Mouse (Mus musculus) CH12.LX (cell line): ENCODE data around the gene Crocc. TPM values are rescaled to one million over a fixed set of nuclear protein-coding genes. Genes with fewer than 3 reads are reported as not detected.

Source experiments
- DNase-seq: peaks from one replicate; pipeline ENCODE4 v3.0.0-alpha.2; 2013; ENCODE audit errors: extremely low read depth
- H3K27ac ChIP-seq: 2 replicates; pipeline ENCODE4 v1.5.1; 2012; ENCODE audit warnings: low read depth, mild to moderate bottlenecking, control low read depth, moderate library complexity; ENCODE audit not compliant: insufficient read depth
- H3K27me3 ChIP-seq: replicated peaks from 2 replicates; pipeline ENCODE3; 2012; ENCODE audit warnings: inconsistent platforms
- H3K36me3 ChIP-seq, 2 experiments: replicated peaks in 1 of 2; 2 replicates each; pipeline versions ENCODE3 to v1.6.1; 2012; ENCODE audit warnings: inconsistent platforms in 1 of 2, low read length in 1 of 2, mild to moderate bottlenecking in 1 of 2, mixed read lengths in 1 of 2, moderate library complexity in 1 of 2; ENCODE audit not compliant: control insufficient read depth in 1 of 2, insufficient read depth in 1 of 2
- H3K4me1 ChIP-seq, 2 experiments: 2 replicates each; pipeline ENCODE4 v1.6.1; 2012; ENCODE audit warnings: inconsistent platforms in 1 of 2, moderate library complexity in 1 of 2; ENCODE audit not compliant: insufficient read depth in 2 of 2, control insufficient read depth in 1 of 2
- H3K4me2 ChIP-seq: 2 replicates; pipeline ENCODE4 v1.6.1; 2012; ENCODE audit warnings: low read depth, mild to moderate bottlenecking, control low read depth; ENCODE audit not compliant: poor library complexity, insufficient read depth, severe bottlenecking
- H3K4me3 ChIP-seq, 3 experiments: fragments of 150-350 bp in 1 of 3; sonication (generic) in 1 of 3; replicated peaks in 1 of 3; 2 replicates each; pipeline versions ENCODE3 to v1.5.1; 2011 to 2012; ENCODE audit warnings: low read depth in 2 of 3, low read length in 2 of 3, mild to moderate bottlenecking in 2 of 3, moderate library complexity in 2 of 3, control low read depth in 1 of 3, improper control_type of control experiment in 1 of 3, inconsistent platforms in 1 of 3, mixed read lengths in 1 of 3; ENCODE audit not compliant: poor library complexity in 1 of 3
- H3K79me2 ChIP-seq: replicated peaks from 2 replicates; pipeline ENCODE4 v1.6.1; 2012; ENCODE audit warnings: mild to moderate bottlenecking, moderate library complexity; ENCODE audit not compliant: control insufficient read depth, poor library complexity, insufficient read depth, severe bottlenecking; ENCODE audit errors: extremely low read depth
- H3K9ac ChIP-seq: 2 replicates; pipeline ENCODE4 v1.6.1; 2012; ENCODE audit warnings: low read depth, mild to moderate bottlenecking, control low read depth, moderate library complexity; ENCODE audit not compliant: insufficient read depth
- H3K9me3 ChIP-seq: replicated peaks from 2 replicates; pipeline ENCODE3; 2012; ENCODE audit warnings: low read length, inconsistent platforms, mixed read lengths
- BHLHE40 ChIP-seq: IDR thresholded peaks from 2 replicates; pipeline ENCODE4 v1.6.1; 2011; ENCODE audit warnings: mild to moderate bottlenecking, low read depth, low read length, improper control_type of control experiment
- CHD2 ChIP-seq: IDR thresholded peaks from 2 replicates; pipeline ENCODE4 v1.6.1; 2011; ENCODE audit warnings: low read length, improper control_type of control experiment
- EP300 ChIP-seq: IDR thresholded peaks from 2 replicates; pipeline ENCODE4 v1.6.1; 2011; ENCODE audit warnings: low read length, improper control_type of control experiment
- ETS1 ChIP-seq: conservative IDR thresholded peaks from 2 replicates; pipeline ENCODE4 v1.6.1; 2012; ENCODE audit warnings: low read depth, mild to moderate bottlenecking, inconsistent platforms, low read length, improper control_type of control experiment, moderate library complexity
- HCFC1 ChIP-seq: IDR thresholded peaks from 2 replicates; pipeline ENCODE4 v1.6.1; 2012; ENCODE audit warnings: low read depth, mild to moderate bottlenecking, inconsistent platforms, low read length, improper control_type of control experiment
- JUN ChIP-seq: IDR thresholded peaks from 2 replicates; pipeline ENCODE4 v1.6.1; 2011; ENCODE audit warnings: low read depth, mild to moderate bottlenecking, low read length, improper control_type of control experiment, moderate library complexity; ENCODE audit not compliant: insufficient read depth
- MAX ChIP-seq: IDR thresholded peaks from 2 replicates; pipeline ENCODE4 v1.6.1; 2011; ENCODE audit warnings: low read length, improper control_type of control experiment
- MAZ ChIP-seq: IDR thresholded peaks from 2 replicates; pipeline ENCODE4 v1.6.1; 2012; ENCODE audit warnings: low read depth, mild to moderate bottlenecking, inconsistent platforms, low read length, improper control_type of control experiment, moderate library complexity
- MEF2A ChIP-seq: IDR thresholded peaks from 2 replicates; pipeline ENCODE4 v1.6.1; 2014; ENCODE audit warnings: low read depth, mild to moderate bottlenecking, inconsistent platforms, low read length, improper control_type of control experiment, borderline replicate concordance
- MYC ChIP-seq: IDR thresholded peaks from 2 replicates; pipeline ENCODE4 v1.6.1; 2011; ENCODE audit warnings: low read depth, mild to moderate bottlenecking, improper control_type of control experiment, low read length
- NELFE ChIP-seq: IDR thresholded peaks from 2 replicates; pipeline ENCODE4 v1.6.1; 2011; ENCODE audit warnings: low read depth, low read length, improper control_type of control experiment
- POLR2A ChIP-seq: IDR thresholded peaks from 2 replicates; pipeline ENCODE4 v1.6.1; 2011; ENCODE audit warnings: low read depth, mild to moderate bottlenecking, improper control_type of control experiment, low read length
- POLR2AphosphoS2 ChIP-seq: IDR thresholded peaks from 2 replicates; pipeline ENCODE4 v1.6.1; 2011; ENCODE audit warnings: low read depth, low read length, improper control_type of control experiment
- RCOR1 ChIP-seq: conservative IDR thresholded peaks from 2 replicates; pipeline ENCODE4 v1.6.1; 2012; ENCODE audit warnings: low read depth, mild to moderate bottlenecking, inconsistent platforms, low read length, improper control_type of control experiment
- SIN3A ChIP-seq: IDR thresholded peaks from 2 replicates; pipeline ENCODE4 v1.6.1; 2012; ENCODE audit warnings: low read length, improper control_type of control experiment, inconsistent platforms
- TCF12 ChIP-seq: IDR thresholded peaks from 2 replicates; pipeline ENCODE4 v1.6.1; 2014; ENCODE audit warnings: low read depth, mild to moderate bottlenecking, inconsistent platforms, low read length, improper control_type of control experiment
- USF1 ChIP-seq: IDR thresholded peaks from 2 replicates; pipeline ENCODE4 v1.6.1; 2014; ENCODE audit warnings: low read depth, mild to moderate bottlenecking, inconsistent platforms, low read length, improper control_type of control experiment
- ZC3H11A ChIP-seq: IDR thresholded peaks from 2 replicates; pipeline ENCODE4 v1.6.1; 2012; ENCODE audit warnings: low read depth, mild to moderate bottlenecking, inconsistent platforms, low read length, improper control_type of control experiment
- ZKSCAN1 ChIP-seq: IDR thresholded peaks from 2 replicates; pipeline ENCODE4 v1.6.1; 2012; ENCODE audit warnings: low read depth, inconsistent platforms, low read length, improper control_type of control experiment, borderline replicate concordance
- dilution Hi-C: fragments of 300-500 bp; cut with MboI; formaldehyde crosslinking; loops from 2 replicates; pipeline ENCODE4 v1.14.3; 2020; ENCODE audit warnings: low sequenced_read_pairs; ENCODE audit not compliant: extremely low pct_unique_long_range_greater_than_20kb, extremely low pct_ligation_motif_present
- in situ Hi-C: fragments of 300-500 bp; cut with MboI; formaldehyde crosslinking; loops from 3 replicates; pipeline ENCODE4 v1.14.3; 2019; ENCODE audit warnings: low sequenced_read_pairs, low pct_ligation_motif_present, low pct_unique_long_range_greater_than_20kb, mixed read lengths
- polyA plus RNA-seq: library from polyadenylated mRNA; unstranded; fragments of >175 nt; gene quantifications from 2 replicates; pipeline ENCODE4 v1.2.1, GENCODE M21; 2012; ENCODE audit warnings: low read depth; ENCODE audit not compliant: insufficient read length
- total RNA-seq, 2 experiments: library from RNA; depleted of rRNA; stranded (reverse); fragments of 300-350 nt in 1 of 2; fragments of >200 nt in 1 of 2; gene quantifications; 2 replicates each; pipeline ENCODE4 v1.2.3; 2012 to 2014

Gene Crocc
- total and polyA plus RNA-seq, 3 experiments, result 3.5 to 8.3 (median 4.8) TPM

DNA sequence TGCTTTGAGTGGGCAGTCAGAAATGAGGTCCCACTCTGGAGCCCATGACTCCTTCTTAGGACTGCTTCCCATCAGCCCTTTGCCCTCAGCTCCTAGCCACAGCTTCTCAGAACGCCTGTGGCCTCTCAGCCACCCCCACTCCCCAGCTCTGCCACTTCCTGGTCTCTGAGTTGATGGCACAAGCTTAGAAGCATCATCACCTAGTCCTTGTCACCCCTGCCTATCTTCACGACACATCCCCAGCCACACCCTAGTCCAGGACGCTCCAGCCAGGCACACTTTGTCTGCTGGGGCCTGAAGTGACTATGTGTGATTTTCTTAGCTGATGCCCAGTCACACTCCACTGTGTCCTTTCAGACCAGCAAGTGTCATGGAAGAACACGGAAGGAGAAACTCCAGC is 38.6 kb upstream of the Crocc start:
- dilution Hi-C loops, result no loop called here
- Histone ChIP-seq H3K4me2 (no peak overlapping the region), H3K27me3 (no peaks in the 10 kb centered on the region), H3K27ac (no peak overlapping the region)
- TF ChIP-seq ETS1, result no peak
- TF ChIP-seq JUN, result no peak
- no peak for TF ChIP-seq MAZ
- TF ChIP-seq MEF2A, result no peak
- TF ChIP-seq BHLHE40, result no peak
- TF ChIP-seq MAX, result no peak
- no peak for TF ChIP-seq EP300
- no peak for TF ChIP-seq NELFE
- TF ChIP-seq, all 38 proteins: peak for 0
- Histone ChIP-seq H3K4me1 (no peaks in the 10 kb centered on the region), H3K9ac (no peak overlapping the region), H3K4me3 (no peak overlapping the region), H3K79me2 (no peaks in the 10 kb centered on the region), H3K9me3 (no peaks in the 10 kb centered on the region), H3K36me3 (no peaks in the 10 kb centered on the region)
- in situ Hi-C loops, result no loop called here
- no peak for DNase-seq

DNA sequence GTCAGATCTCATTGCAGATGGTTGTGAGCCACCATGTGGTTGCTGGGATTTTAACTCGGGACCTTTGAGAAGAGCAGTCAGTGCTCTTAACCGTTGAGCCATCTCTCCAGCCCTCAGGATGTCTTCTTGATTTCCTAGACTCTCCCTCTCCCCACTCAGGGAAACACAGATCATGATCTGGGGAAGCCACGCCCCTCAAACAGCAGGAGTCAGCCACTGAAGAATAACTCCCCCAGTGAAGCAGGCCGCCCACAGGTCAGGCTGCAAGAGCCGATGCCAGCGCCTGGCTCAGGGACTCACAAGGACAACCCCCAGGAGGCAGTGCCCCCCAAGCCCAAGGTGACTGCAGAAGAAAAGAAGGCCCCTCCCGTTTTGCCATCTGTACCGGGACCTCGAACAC is 36.4 kb upstream of the Crocc start:
- TF ChIP-seq SIN3A (no peak), ZKSCAN1 (no peak), ZC3H11A (no peak), USF1 (no peak), TCF12 (no peak), RCOR1 (no peak), HCFC1 (no peak), MYC (no peak), POLR2AphosphoS2 (no peak), POLR2A (no peak), CHD2 (no peak), MAX (no peak)

More for the DNA sequence above, 36.4 kb upstream of the Crocc start:
- no peak for DNase-seq
- Histone ChIP-seq H3K27me3 (peaks cover 7% of the 10 kb centered on the region), H3K36me3 (no peaks in the 10 kb centered on the region), H3K4me3 (no peak overlapping the region), H3K4me1 (no peaks in the 10 kb centered on the region), H3K9me3 (no peaks in the 10 kb centered on the region), H3K4me2 (no peak overlapping the region), H3K9ac (no peak overlapping the region), H3K79me2 (no peaks in the 10 kb centered on the region), H3K27ac (no peak overlapping the region)
- dilution Hi-C loops (no loop called here), in situ Hi-C loops (no loop called here)
